Mouse (Mus musculus) neural tube, embryonic 14.5 days (tissue): ENCODE results near the gene Ccdc194. TPM values are rescaled to one million over a fixed set of nuclear protein-coding genes. Genes with fewer than 3 reads are reported as not detected.
"Not testable (repeated sequence)": the region's sequence is repeated elsewhere in the genome, so short reads cannot be mapped to it uniquely, and the experiment has no call there.

Source experiments
- ATAC-seq: fragments of 200-750 bp; cut with Nextera tagmentation; 2 replicates; pipeline ENCODE4 v1.8.0; 2017; ENCODE audit warnings: low read depth, mild to moderate bottlenecking, moderate TSS enrichment, moderate library complexity
- H3K27ac ChIP-seq: fragments of 300-500 bp; sonication (generic); 2 replicates; pipeline ENCODE4 v1.5.1; 2014; ENCODE audit warnings: low read depth, mild to moderate bottlenecking, control low read depth, low read length, moderate library complexity, mixed read lengths
- H3K27me3 ChIP-seq: fragments of 300-500 bp; sonication (generic); 2 replicates; pipeline ENCODE4 v1.6.1; 2014; ENCODE audit warnings: low read length; ENCODE audit not compliant: control insufficient read depth, insufficient read depth
- H3K36me3 ChIP-seq: fragments of 300-500 bp; sonication (generic); 2 replicates; pipeline ENCODE4 v1.6.1; 2014; ENCODE audit warnings: low read length, mixed read lengths; ENCODE audit not compliant: control insufficient read depth, insufficient read depth
- H3K4me1 ChIP-seq: fragments of 300-500 bp; sonication (generic); 2 replicates; pipeline ENCODE4 v1.6.1; 2014; ENCODE audit warnings: low read length; ENCODE audit not compliant: control insufficient read depth, insufficient read depth
- H3K4me2 ChIP-seq: fragments of 300-500 bp; sonication (generic); 2 replicates; pipeline ENCODE4 v1.6.1; 2014; ENCODE audit warnings: mild to moderate bottlenecking, low read depth, low read length, control low read depth
- H3K4me3 ChIP-seq: fragments of 300-500 bp; sonication (generic); 2 replicates; pipeline ENCODE4 v1.5.1; 2014; ENCODE audit warnings: low read depth, low read length, control low read depth, mixed read lengths
- H3K9ac ChIP-seq: fragments of 300-500 bp; sonication (generic); replicated peaks from 2 replicates; pipeline ENCODE4 v1.6.1; 2014; ENCODE audit warnings: low read depth, mild to moderate bottlenecking, control low read depth, low read length, mixed read lengths
- H3K9me3 ChIP-seq: fragments of 300-500 bp; sonication (generic); 2 replicates; pipeline ENCODE4 v1.6.1; 2016; ENCODE audit warnings: low read length; ENCODE audit not compliant: control insufficient read depth
- WGBS: fragments of 180-500 bp; shearing (Covaris S2); extraction: QIAGEN DNeasy Blood & Tissue Kit; methylation state at CpG from one replicate; pipeline ENCODE4 v1.1.7; 2014; 5-methylcytosine and 5-hydroxymethylcytosine counted together
- polyA plus RNA-seq: library from polyadenylated mRNA; unstranded; fragments of >200 nt; fragmentation: Nextera tagmentation; extraction: Ambion mirVana; gene quantifications from 2 replicates; pipeline ENCODE4 v1.2.1, GENCODE M21; 2014

Ccdc194 gene
- polyA plus RNA-seq, 1 experiment from 2014 or later, result not detected

GRCm38 (mm10) chr8:71542632-71543343 is 17.3 kb upstream of the Ccdc194 start, which contains the start of gene Mvb12a:
Gene Mvb12a, plus strand, starts transcription at chr8:71542922.
- Histone ChIP-seq H3K4me2 (peak within 1 kb of the TSS; percentile 91), H3K27ac (peak within 1 kb of the TSS; percentile 44; the same call in 1 of the 2 replicates), H3K27me3 (no peaks in the 10 kb centered on the region), H3K9ac (peak within 1 kb of the TSS; percentile 71), H3K4me3 (peak within 1 kb of the TSS; percentile 57), H3K36me3 (peaks cover 9% of the 10 kb centered on the region; the same call in 1 of the 2 replicates), H3K4me1 (peaks cover 4% of the 10 kb centered on the region; the same call in 1 of the 2 replicates), H3K9me3 (no peaks in the 10 kb centered on the region)
- ATAC-seq, result peak; percentile 96
- WGBS, result under 1% methylated on average over 55 of the region's 55 CpGs

GRCm38 (mm10) chr8:71537028-71537867 is 11.7 kb upstream of the Ccdc194 start, which contains the start of gene Bst2:
Gene Bst2, minus strand, starts transcription at chr8:71537456.
- H3K27ac ChIP-seq, result no peak within 1 kb of the TSS
- 3% methylated on average over 37 of the region's 37 CpGs for WGBS
- peak within 1 kb of the TSS; percentile 43 for H3K4me2 ChIP-seq
- H3K9ac ChIP-seq, result no peak within 1 kb of the TSS
- peak within 1 kb of the TSS; percentile 19; the same call in 1 of the 2 replicates for H3K4me3 ChIP-seq
- H3K27me3 ChIP-seq, result peaks cover 5% of the 10 kb centered on the region
- no peaks in the 10 kb centered on the region for H3K36me3 ChIP-seq
- no peaks in the 10 kb centered on the region for H3K4me1 ChIP-seq
- H3K9me3 ChIP-seq, result no peaks in the 10 kb centered on the region
- peak; percentile 25; the same call in 1 of the 2 replicates for ATAC-seq

GRCm38 (mm10) chr8:71535663-71536062 is 10.2 kb upstream of the Ccdc194 start:
- H3K27me3 ChIP-seq, result peaks cover 5% of the 10 kb centered on the region
- H3K4me3 ChIP-seq, result no peak overlapping the region
- H3K4me2 ChIP-seq, result no peak overlapping the region
- H3K9ac ChIP-seq, result no peak overlapping the region
- 67% methylated on average over 5 of the region's 5 CpGs for WGBS
- no peaks in the 10 kb centered on the region for H3K4me1 ChIP-seq
- ATAC-seq, result no peak
- H3K9me3 ChIP-seq, result no peaks in the 10 kb centered on the region
- H3K36me3 ChIP-seq, result no peaks in the 10 kb centered on the region
- H3K27ac ChIP-seq, result no peak overlapping the region

- ATAC-seq, result no peak
- 38% methylated on average over 3 of the region's 3 CpGs for WGBS
- Histone ChIP-seq H3K27ac (no peak overlapping the region), H3K36me3 (no peaks in the 10 kb centered on the region), H3K4me1 (no peaks in the 10 kb centered on the region), H3K27me3 (peaks cover 5% of the 10 kb centered on the region), H3K9ac (no peak overlapping the region), H3K9me3 (no peaks in the 10 kb centered on the region), H3K4me3 (no peak overlapping the region), H3K4me2 (no peak overlapping the region)
Observed at GRCm38 (mm10) chr8:71534263-71534810, 8.8 kb upstream of the Ccdc194 start.

- 75% methylated on average over 5 of the region's 12 CpGs for WGBS
- not testable (repeated sequence) for H3K36me3 ChIP-seq, H3K27ac ChIP-seq, H3K4me1 ChIP-seq, H3K27me3 ChIP-seq, H3K4me3 ChIP-seq, H3K4me2 ChIP-seq, H3K9ac ChIP-seq, H3K9me3 ChIP-seq, ATAC-seq
Observed at GRCm38 (mm10) chr8:71530735-71531467, 5.4 kb upstream of the Ccdc194 start.

GRCm38 (mm10) chr8:71528362-71529073 is 3.0 kb upstream of the Ccdc194 start:
- no peak for ATAC-seq
- Histone ChIP-seq H3K27ac (no peak overlapping the region), H3K27me3 (peaks cover 9% of the 10 kb centered on the region), H3K9me3 (no peaks in the 10 kb centered on the region), H3K9ac (no peak overlapping the region), H3K4me1 (0 out of 2 replicates have a peak, but pooled peaks cover 4% of the 10 kb centered on the region), H3K4me3 (no peak overlapping the region), H3K4me2 (no peak overlapping the region), H3K36me3 (no peaks in the 10 kb centered on the region)
- 84% methylated on average over 11 of the region's 11 CpGs for WGBS

- no peaks in the 10 kb centered on the region for H3K9me3 ChIP-seq
- no peak overlapping the region for H3K4me2 ChIP-seq
- 0 out of 2 replicates have a peak, but pooled peaks cover 4% of the 10 kb centered on the region for H3K4me1 ChIP-seq
- H3K4me3 ChIP-seq, result no peak overlapping the region
- no peak for ATAC-seq
- peaks cover 9% of the 10 kb centered on the region for H3K27me3 ChIP-seq
- H3K36me3 ChIP-seq, result no peaks in the 10 kb centered on the region
- 51% methylated on average over 3 of the region's 3 CpGs for WGBS
- H3K9ac ChIP-seq, result no peak overlapping the region
- H3K27ac ChIP-seq, result no peak overlapping the region
Observed at GRCm38 (mm10) chr8:71527162-71527870, 1.8 kb upstream of the Ccdc194 start.
